Mouse (Mus musculus) brown adipose tissue, adult 24 weeks (tissue): ENCODE data around the gene Mdm4. TPM values are rescaled to one million over a fixed set of nuclear protein-coding genes. Genes with fewer than 3 reads are reported as not detected.
"Not testable (repeated sequence)": the region's sequence is repeated elsewhere in the genome, so short reads cannot be mapped to it uniquely, and the experiment has no call there.

Experiments
- H3K27ac ChIP-seq: fragments of 200-500 bp; replicated peaks from 2 replicates; pipeline ENCODE4 v1.5.1; 2012; ENCODE audit warnings: low read depth, mild to moderate bottlenecking, low read length
- H3K4me1 ChIP-seq: fragments of 200-500 bp; 2 replicates; pipeline ENCODE4 v1.6.1; 2012; ENCODE audit warnings: low read length, mixed read lengths; ENCODE audit not compliant: control insufficient read depth, insufficient read depth, insufficient read length
- H3K4me3 ChIP-seq: fragments of 200-500 bp; 2 replicates; pipeline ENCODE4 v1.5.1; 2012; ENCODE audit warnings: low read depth, mild to moderate bottlenecking, low read length, moderate library complexity; ENCODE audit not compliant: insufficient read depth
- polyA plus RNA-seq: library from polyadenylated mRNA; stranded (reverse); fragments of >200 nt; gene quantifications from 2 replicates; pipeline ENCODE4 v1.2.4, GENCODE M21; 2012; ENCODE audit not compliant: missing spikeins, insufficient read depth, insufficient read length

Mdm4 gene
- polyA plus RNA-seq, 1 experiment: 12.0 TPM

DNA sequence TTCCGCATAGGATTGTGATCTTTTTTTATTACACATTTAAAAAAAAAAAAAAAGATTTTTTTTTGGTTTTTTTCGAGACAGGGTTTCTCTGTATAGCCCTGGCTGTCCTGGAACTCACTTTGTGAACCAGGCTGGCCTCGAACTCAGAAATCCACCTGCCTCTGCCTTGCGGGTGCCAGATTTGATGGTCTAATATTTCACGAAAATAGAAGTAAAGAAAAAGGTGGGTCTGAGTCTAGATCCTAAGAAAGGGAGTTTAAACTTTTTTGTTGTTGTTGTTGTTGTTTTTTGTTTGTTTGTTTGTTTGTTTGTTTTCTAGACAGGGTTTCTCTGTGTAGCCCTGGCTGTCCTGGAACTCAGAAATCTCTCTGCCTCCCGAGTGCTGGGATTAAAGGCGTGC lies 4.3 kb upstream of the Mdm4 start:
- not testable (repeated sequence) for H3K4me3 ChIP-seq, H3K4me1 ChIP-seq, H3K27ac ChIP-seq

DNA sequence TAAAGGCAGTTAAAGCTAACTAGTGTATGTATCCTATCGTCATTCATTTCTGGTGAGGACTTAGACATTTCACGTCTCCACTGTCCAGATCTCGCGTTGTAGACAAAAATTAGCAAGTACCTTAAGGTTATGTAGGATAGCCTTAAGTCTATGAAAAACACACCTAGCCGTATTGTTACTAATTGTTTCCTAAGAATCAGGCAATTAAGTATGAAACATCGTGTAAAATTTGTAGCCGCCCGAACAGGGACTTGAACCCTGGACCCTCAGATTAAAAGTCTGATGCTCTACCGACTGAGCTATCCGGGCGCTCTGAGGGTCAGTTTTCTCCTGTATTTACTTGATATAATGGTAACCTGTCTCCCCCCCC lies 3.7 kb upstream of the Mdm4 start:
- H3K4me1 ChIP-seq: no peaks in the 10 kb centered on the region
- H3K27ac ChIP-seq: no peak overlapping the region
- peak overlapping the region; percentile 85 for H3K4me3 ChIP-seq

- H3K4me1 ChIP-seq: no peaks in the 10 kb centered on the region
- H3K4me3 ChIP-seq: peak overlapping the region; percentile 85
- peak overlapping the region; percentile 29 for H3K27ac ChIP-seq
Measured at GRCm38 (mm10) chr1:133033316-133034090, 3.1 kb upstream of the Mdm4 start.

GRCm38 (mm10) chr1:133032981-133033315 lies 2.6 kb upstream of the Mdm4 start:
- Histone ChIP-seq H3K27ac (no peak overlapping the region), H3K4me1 (no peaks in the 10 kb centered on the region), H3K4me3 (peak overlapping the region; percentile 85; the same call in 1 of the 2 replicates)

DNA sequence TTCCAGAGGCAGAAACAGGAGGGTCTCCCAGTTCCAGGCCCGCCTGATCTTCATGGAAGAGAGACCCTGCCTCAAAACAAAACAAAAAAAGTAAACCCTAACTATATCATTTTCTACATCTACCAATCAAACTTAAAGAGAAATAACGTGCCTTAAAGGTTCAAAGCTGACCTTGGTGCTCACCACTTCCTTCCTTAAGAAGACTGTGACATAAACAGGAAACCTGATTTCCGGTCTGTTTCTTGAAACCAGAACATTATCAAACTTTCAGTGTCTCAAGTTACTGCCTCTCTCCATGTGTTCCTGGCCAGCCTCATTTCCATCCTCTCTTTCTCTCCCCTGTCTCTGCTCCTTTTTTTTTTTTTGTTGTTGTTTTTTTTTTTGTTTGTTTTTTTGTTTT lies 617 bp downstream of the Mdm4 start:
- Histone ChIP-seq H3K27ac (no peak overlapping the region), H3K4me1 (no peaks in the 10 kb centered on the region), H3K4me3 (no peak overlapping the region)

GRCm38 (mm10) chr1:133027980-133028379 lies 2.4 kb downstream of the Mdm4 start:
- Histone ChIP-seq H3K4me1 (no peaks in the 10 kb centered on the region), H3K27ac (no peak overlapping the region), H3K4me3 (no peak overlapping the region)

- H3K4me1 ChIP-seq: no peaks in the 10 kb centered on the region
- no peak overlapping the region for H3K27ac ChIP-seq
- no peak overlapping the region for H3K4me3 ChIP-seq
Measured at GRCm38 (mm10) chr1:133027126-133027525, 3.2 kb downstream of the Mdm4 start.

- H3K4me1 ChIP-seq: not testable (repeated sequence)
- Histone ChIP-seq H3K27ac (peak overlapping the region; percentile 83; the same call in 1 of the 2 replicates), H3K4me3 (peak overlapping the region; percentile 97)
Measured at GRCm38 (mm10) chr1:133025796-133026190, 4.6 kb downstream of the Mdm4 start.

DNA sequence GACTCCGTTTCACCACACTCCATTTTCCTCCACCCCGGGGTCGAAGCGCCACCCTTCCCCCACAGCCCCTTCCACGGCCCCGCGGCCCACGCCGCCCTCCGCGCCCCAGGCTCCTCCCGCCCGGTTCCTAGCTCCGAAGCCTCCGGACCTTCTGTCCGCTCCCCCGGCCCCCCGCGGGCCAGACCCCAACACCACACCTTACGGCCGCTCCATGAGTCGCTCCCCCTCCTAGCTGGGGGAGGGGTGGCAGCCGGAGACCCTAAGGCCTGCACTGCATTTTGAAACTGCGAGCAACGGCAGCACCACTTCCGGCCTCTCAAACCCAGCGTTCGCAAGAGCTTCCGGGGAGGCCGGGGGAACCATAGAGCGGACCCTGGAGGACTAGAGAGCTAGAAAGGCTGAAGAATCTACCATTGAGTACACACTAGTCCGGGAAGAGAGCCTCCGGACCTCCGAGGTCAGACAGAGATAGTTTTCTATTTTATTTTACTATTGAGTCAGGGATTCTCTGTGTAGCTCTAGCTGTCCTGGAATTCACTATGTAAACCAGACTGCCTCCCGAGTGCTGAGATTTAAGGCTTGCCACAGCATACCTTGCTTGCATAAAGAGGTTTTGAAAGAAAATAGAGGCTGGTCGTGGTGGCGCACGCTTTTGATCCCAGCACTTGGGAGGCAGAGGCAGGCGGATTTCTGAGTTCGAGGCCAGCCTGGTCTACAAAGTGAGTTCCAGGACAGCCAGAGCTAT lies 5.1 kb downstream of the Mdm4 start:
- no peaks in the 10 kb centered on the region for H3K4me1 ChIP-seq
- H3K27ac ChIP-seq: peak overlapping the region; percentile 87
- H3K4me3 ChIP-seq: peak overlapping the region; percentile 97

DNA sequence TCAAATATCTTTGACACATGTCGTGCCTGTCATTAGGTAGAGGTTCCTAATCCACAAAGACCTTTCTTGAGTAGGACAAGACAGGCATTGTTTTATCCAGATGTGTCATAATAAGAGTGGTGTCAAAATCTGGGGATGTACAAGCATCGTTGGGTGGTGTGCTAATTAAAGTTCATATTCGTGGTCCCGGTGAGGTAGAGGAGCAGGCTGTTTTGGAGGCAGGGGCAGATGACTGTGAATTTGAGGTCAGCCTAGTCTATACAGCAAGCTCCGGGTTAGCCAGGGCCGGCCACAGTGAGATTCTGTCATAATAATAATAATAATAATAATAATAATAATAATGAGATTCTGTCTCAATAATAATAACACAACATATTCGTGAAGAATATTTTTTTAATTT lies 5.9 kb downstream of the Mdm4 start:
- no peaks in the 10 kb centered on the region for H3K4me1 ChIP-seq
- peak overlapping the region; percentile 97 for H3K4me3 ChIP-seq
- H3K27ac ChIP-seq: no peak overlapping the region

GRCm38 (mm10) chr1:133023723-133024122 lies 6.6 kb downstream of the Mdm4 start:
- not testable (repeated sequence) for H3K27ac ChIP-seq, H3K4me3 ChIP-seq, H3K4me1 ChIP-seq

DNA sequence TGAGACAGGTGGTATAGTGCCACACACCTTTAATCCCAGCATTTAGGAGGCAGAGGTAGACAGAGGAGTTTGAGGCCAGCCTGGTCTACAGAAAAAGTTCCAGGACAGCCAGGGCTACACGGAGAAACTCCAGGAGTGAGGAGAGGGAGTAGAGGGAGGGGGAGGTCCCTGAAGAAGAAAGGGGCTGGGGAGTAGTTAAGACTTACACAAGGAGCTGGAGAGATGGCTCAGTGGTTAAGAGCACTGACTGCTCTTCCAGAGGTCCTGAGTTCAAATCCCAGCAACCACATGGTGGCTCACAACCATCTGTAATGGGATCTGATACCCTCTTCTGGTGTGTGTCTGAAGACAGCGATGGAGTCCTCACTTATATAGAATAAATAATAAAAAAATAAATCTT lies 8.4 kb downstream of the Mdm4 start:
- H3K27ac ChIP-seq, H3K4me1 ChIP-seq, H3K4me3 ChIP-seq: not testable (repeated sequence)

DNA sequence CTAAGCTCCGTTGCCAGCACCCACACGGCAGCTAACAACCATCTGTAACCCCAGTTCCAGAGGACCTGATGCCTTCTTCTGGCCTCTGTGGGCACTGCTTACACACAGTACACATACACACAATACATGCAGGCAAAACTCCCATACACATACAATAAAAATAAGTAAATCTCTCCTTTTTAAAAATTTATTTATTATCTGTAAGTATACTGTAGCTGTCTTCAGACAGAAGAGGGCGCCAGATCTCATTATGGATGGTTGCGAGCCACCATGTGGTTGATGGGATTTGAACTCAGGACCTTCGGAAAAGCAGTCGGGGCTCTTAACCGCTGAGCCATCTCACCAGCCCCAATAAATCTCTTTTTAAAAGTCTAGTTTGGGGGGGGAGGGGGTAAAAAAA lies 9.0 kb downstream of the Mdm4 start:
- no peak overlapping the region for H3K4me3 ChIP-seq
- no peaks in the 10 kb centered on the region for H3K4me1 ChIP-seq
- no peak overlapping the region for H3K27ac ChIP-seq

DNA sequence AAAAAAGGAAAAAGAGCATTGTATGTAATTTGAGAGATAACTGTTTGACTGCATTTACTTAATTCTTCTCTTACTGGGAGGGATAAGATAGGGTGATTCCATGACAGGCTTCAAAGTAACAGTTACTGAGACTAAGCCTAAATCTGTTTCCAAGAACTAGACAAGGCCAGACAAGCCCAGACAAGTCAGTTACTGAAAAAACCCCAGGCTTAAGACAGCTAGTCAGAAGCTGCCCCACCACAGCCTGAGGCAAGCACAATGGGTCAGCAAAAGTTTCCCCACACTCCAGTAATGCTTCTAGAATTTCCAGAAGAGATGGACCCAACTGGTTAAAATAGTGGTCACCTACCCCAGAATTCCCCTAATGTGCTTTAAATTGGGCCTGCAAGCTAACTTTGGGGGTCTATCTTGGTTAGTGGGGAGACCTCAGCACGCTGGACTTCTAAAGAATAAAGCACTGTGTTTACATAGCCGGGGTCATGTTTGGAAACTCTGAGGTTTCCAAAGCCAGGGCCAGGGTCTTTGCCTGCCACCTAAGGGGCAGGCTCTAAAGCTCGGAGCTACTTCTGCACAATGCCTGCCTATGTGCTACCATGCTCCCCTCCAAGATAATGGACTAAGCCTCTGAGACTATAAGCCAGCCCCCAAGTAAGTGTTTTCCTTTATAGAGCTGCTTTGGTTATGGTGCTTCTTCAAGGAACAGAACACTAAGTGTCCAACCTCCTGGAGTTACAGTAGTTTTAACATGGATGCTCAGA lies 10.0 kb downstream of the Mdm4 start:
- Histone ChIP-seq H3K27ac (no peak overlapping the region), H3K4me3 (no peak overlapping the region), H3K4me1 (no peaks in the 10 kb centered on the region)

DNA sequence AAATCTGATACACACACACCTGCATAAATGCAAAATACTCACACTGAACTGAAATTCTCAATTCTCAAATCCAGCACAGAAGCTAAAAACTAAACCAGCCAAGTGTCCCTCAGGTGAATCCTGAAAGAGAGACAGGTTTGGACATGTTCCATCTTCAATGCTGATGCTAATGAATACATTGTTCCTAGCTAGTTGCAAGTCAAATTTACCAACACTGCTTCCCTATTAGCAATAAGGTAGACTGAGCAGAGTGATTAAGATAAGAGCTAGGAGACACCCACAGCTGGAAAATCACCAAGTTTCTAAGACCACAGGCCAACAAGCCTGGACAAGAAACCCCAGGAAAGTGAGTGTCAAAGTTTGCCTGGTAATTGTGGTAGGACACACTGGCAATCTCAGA lies 11.0 kb downstream of the Mdm4 start:
- Histone ChIP-seq H3K27ac (no peak overlapping the region), H3K4me1 (no peaks in the 10 kb centered on the region), H3K4me3 (no peak overlapping the region)
